8 mouse cellular contexts compared by ENCODE assay signal in the genomic region with DNA sequence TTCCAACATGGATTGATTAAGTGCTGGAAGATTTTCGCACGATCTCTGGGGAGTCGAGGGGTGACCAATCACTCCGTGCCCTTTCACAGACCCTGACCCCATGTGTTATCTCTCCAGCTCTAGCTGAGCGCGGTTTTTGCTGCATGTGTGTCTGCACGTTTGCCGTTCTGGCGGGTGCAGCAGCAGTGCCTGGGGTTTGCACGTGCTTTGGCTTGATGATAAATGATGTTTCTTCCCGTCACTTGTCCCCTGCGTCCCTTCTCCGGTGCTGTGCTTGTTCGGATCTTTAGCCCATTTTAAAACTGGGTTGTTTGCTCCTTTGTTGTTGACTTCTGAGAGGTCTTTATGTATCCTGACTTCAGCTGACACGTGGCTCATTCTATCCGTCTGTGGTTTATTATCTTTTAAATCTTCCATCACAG. TPM values are rescaled to one million over a fixed set of nuclear protein-coding genes. Genes with fewer than 3 reads are reported as not detected.
A peak's percentile ranks its signal among the peaks of the same experiment; 100 is the strongest.
DNase-seq lines count a peak whose midpoint lies in the region; ATAC-seq lines count a peak whose summit lies in the region.
"Had no signal": no experiment of that assay in that cellular context is flagged by ENCODE, and none has a peak within 500 bp of the region (broad histone marks: within the 10 kb centered on the region; RNA-seq: fewer than 3 reads in every experiment).

No protein-coding gene starts in this region.

- no peaks in the 10 kb centered on the region for H3K36me3 ChIP-seq in embryonic facial prominence, embryonic 12.5 days
- H3K36me3 ChIP-seq in limb, embryonic 10.5 days, result no peaks in the 10 kb centered on the region

- H3K27ac ChIP-seq in embryonic facial prominence, embryonic 12.5 days, result no peak overlapping the region
- no peak overlapping the region for H3K27ac ChIP-seq in limb, embryonic 10.5 days

- 17% methylated on average over 16 of the region's 16 CpGs for WGBS in embryonic facial prominence, embryonic 12.5 days
- WGBS in limb, embryonic 10.5 days, result 11% methylated on average over 16 of the region's 16 CpGs

- no peak overlapping the region for H3K4me3 ChIP-seq in embryonic facial prominence, embryonic 12.5 days
- 0 out of 2 replicates have a peak overlapping the region, but pooled peaks have one; percentile 9 for H3K4me3 ChIP-seq in limb, embryonic 10.5 days

- DNase-seq in kidney, postnatal 25 days, result peak; percentile 20 to 54
- DNase-seq in kidney, adult 18-20 months, result no peak
- peak; percentile 59 for DNase-seq in limb, embryonic 10.5 days (ENCODE audit: low spot score)
- DNase-seq in thymus, postnatal 0 days (ENCODE audit: low spot score), result peak; percentile 60
- no peak for DNase-seq in cerebellum, adult 11-12 months
- no peak for DNase-seq in frontal cortex, adult 2 months (ENCODE audit: extremely low spot score in 1 of 2, low spot score in 1 of 2)
- DNase-seq: gastrocnemius, postnatal 10 days had no signal

- no peaks in the 10 kb centered on the region for H3K9me3 ChIP-seq in embryonic facial prominence, embryonic 12.5 days
- H3K9me3 ChIP-seq in limb, embryonic 10.5 days (replicated peaks), result no peaks in the 10 kb centered on the region

- H3K9ac ChIP-seq in embryonic facial prominence, embryonic 12.5 days, result no peak overlapping the region

- no peak for ATAC-seq in embryonic facial prominence, embryonic 12.5 days (ENCODE audit: insufficient number of reproducible peaks, insufficient read depth, low FRiP score, low TSS enrichment)

- peaks cover 21% of the 10 kb centered on the region for H3K4me1 ChIP-seq in embryonic facial prominence, embryonic 12.5 days
- peaks cover 28% of the 10 kb centered on the region for H3K4me1 ChIP-seq in limb, embryonic 10.5 days

- peak overlapping the region; percentile 17 for H3K4me2 ChIP-seq in embryonic facial prominence, embryonic 12.5 days (replicated peaks)

- H3K27me3 ChIP-seq in embryonic facial prominence, embryonic 12.5 days, result peaks cover 38% of the 10 kb centered on the region
- H3K27me3 ChIP-seq in limb, embryonic 10.5 days (ENCODE audit: low read depth, poor library complexity, severe bottlenecking), result peaks cover 66% of the 10 kb centered on the region

RNA-seq across cellular contexts. Expression of gene Gpr132, which starts 1.8 kb away (rescaled TPM):
- 0.23 TPM in 1 of 2 replicates, not detected in the other for polyA plus RNA-seq in embryonic facial prominence, embryonic 12.5 days (2016; fragmentation: Nextera tagmentation; extraction: Ambion mirVana)
- polyA plus RNA-seq in limb, embryonic 10.5 days (2016; fragmentation: Nextera tagmentation; extraction: Ambion mirVana), result 0.11 TPM in 1 of 2 replicates, not detected in the other
- 26.6 and 28.5 TPM in 2 replicates for polyA plus RNA-seq in thymus, postnatal 0 days (2015; fragmentation: Nextera tagmentation; extraction: Ambion mirVana)
- 0.10 and 0.15 TPM in 2 replicates for polyA plus RNA-seq in frontal cortex, adult 2 months (2012; rRNA removed)

RNA-seq across cellular contexts. Expression of gene Cdca4, which starts 40.6 kb away (rescaled TPM):
- 144 and 147 TPM in 2 replicates for polyA plus RNA-seq in embryonic facial prominence, embryonic 12.5 days (2016; fragmentation: Nextera tagmentation; extraction: Ambion mirVana)
- polyA plus RNA-seq in limb, embryonic 10.5 days (2016; fragmentation: Nextera tagmentation; extraction: Ambion mirVana), result 204 and 206 TPM in 2 replicates
- polyA plus RNA-seq in thymus, postnatal 0 days (2015; fragmentation: Nextera tagmentation; extraction: Ambion mirVana), result 147 and 151 TPM in 2 replicates
- polyA plus RNA-seq in frontal cortex, adult 2 months (2012; rRNA removed), result 10.2 and 10.6 TPM in 2 replicates

RNA-seq across cellular contexts. Expression of gene Jag2, which starts 59.8 kb away (rescaled TPM):
- 7.9 and 8.8 TPM in 2 replicates for polyA plus RNA-seq in embryonic facial prominence, embryonic 12.5 days (2016; fragmentation: Nextera tagmentation; extraction: Ambion mirVana)
- 3.5 and 4.5 TPM in 2 replicates for polyA plus RNA-seq in limb, embryonic 10.5 days (2016; fragmentation: Nextera tagmentation; extraction: Ambion mirVana)
- 8.3 and 10.2 TPM in 2 replicates for polyA plus RNA-seq in thymus, postnatal 0 days (2015; fragmentation: Nextera tagmentation; extraction: Ambion mirVana)
- 43.0 and 48.3 TPM in 2 replicates for polyA plus RNA-seq in frontal cortex, adult 2 months (2012; rRNA removed)

Comparison
In these comparisons a context has a peak if more than half of its experiments do, and no peak if none do; other contexts are left out.
1. DNase-seq: peak in kidney, postnatal 25 days (2 of 2), limb, embryonic 10.5 days (single experiment) and thymus, postnatal 0 days (single experiment); none in kidney, adult 18-20 months (single experiment), cerebellum, adult 11-12 months (single experiment) and frontal cortex, adult 2 months (0 of 2).
2. RNA of gene Gpr132, which starts 1.8 kb away (polyA plus RNA-seq): 26.6 to 28.5 TPM in thymus, postnatal 0 days; 0.23 TPM in embryonic facial prominence, embryonic 12.5 days, 0.10 to 0.15 TPM in frontal cortex, adult 2 months and 0.11 TPM in limb, embryonic 10.5 days; every median in the first group is over 10 times any median in the second.
3. RNA of gene Cdca4, which starts 40.6 kb away (polyA plus RNA-seq): 204 to 206 TPM in limb, embryonic 10.5 days, 147 to 151 TPM in thymus, postnatal 0 days and 144 to 147 TPM in embryonic facial prominence, embryonic 12.5 days; 10.2 to 10.6 TPM in frontal cortex, adult 2 months; every median in the first group is over 10 times any median in the second.